Mouse (Mus musculus) stomach, embryonic 16.5 days (tissue): ENCODE measurements at regions not wholly inside any gene's neighbourhood (a gene's known extent, or its start where the extent isn't known, plus 50 kb on each side); places are given as distances from the start of the nearest gene placed in this dataset.

Experiments used
- ATAC-seq: fragments of 200-750 bp; cut with Nextera tagmentation; 2 replicates; pipeline ENCODE4 v1.8.0; 2017; ENCODE audit warnings: moderate number of reproducible peaks, moderate TSS enrichment; ENCODE audit not compliant: insufficient read depth, low FRiP score
- H3K27ac ChIP-seq: fragments of 300-500 bp; sonication (generic); 2 replicates; pipeline ENCODE4 v1.5.1; 2014; ENCODE audit warnings: low read length
- H3K27me3 ChIP-seq: fragments of 300-500 bp; sonication (generic); 2 replicates; pipeline ENCODE4 v1.6.1; 2014; ENCODE audit warnings: low read length, control low read depth, mixed read lengths; ENCODE audit not compliant: control insufficient read depth, insufficient read depth
- H3K36me3 ChIP-seq: fragments of 300-500 bp; sonication (generic); 2 replicates; pipeline ENCODE4 v1.6.1; 2014; ENCODE audit warnings: low read length; ENCODE audit not compliant: control insufficient read depth, insufficient read depth
- H3K4me1 ChIP-seq: fragments of 300-500 bp; sonication (generic); 2 replicates; pipeline ENCODE4 v1.6.1; 2014; ENCODE audit warnings: low read length, control low read depth, mixed read lengths; ENCODE audit not compliant: control insufficient read depth, insufficient read depth
- H3K4me2 ChIP-seq: fragments of 300-500 bp; sonication (generic); 2 replicates; pipeline ENCODE4 v1.6.1; 2014; ENCODE audit warnings: low read depth, low read length, mixed read lengths
- H3K4me3 ChIP-seq: fragments of 300-500 bp; sonication (generic); replicated peaks from 2 replicates; pipeline ENCODE4 v1.5.1; 2014; ENCODE audit warnings: mild to moderate bottlenecking, low read length
- H3K9ac ChIP-seq: fragments of 300-500 bp; sonication (generic); 2 replicates; pipeline ENCODE4 v1.6.1; 2014; ENCODE audit warnings: low read length
- H3K9me3 ChIP-seq: fragments of 300-500 bp; sonication (generic); replicated peaks from 2 replicates; pipeline ENCODE4 v1.6.1; 2016; ENCODE audit warnings: low read length, control low read depth; ENCODE audit not compliant: control insufficient read depth
- WGBS: fragments of 180-500 bp; shearing (Covaris S2); extraction: QIAGEN DNeasy Blood & Tissue Kit; methylation state at CpG from one replicate; pipeline ENCODE4 v1.1.7; 2014; 5-methylcytosine and 5-hydroxymethylcytosine counted together

DNA sequence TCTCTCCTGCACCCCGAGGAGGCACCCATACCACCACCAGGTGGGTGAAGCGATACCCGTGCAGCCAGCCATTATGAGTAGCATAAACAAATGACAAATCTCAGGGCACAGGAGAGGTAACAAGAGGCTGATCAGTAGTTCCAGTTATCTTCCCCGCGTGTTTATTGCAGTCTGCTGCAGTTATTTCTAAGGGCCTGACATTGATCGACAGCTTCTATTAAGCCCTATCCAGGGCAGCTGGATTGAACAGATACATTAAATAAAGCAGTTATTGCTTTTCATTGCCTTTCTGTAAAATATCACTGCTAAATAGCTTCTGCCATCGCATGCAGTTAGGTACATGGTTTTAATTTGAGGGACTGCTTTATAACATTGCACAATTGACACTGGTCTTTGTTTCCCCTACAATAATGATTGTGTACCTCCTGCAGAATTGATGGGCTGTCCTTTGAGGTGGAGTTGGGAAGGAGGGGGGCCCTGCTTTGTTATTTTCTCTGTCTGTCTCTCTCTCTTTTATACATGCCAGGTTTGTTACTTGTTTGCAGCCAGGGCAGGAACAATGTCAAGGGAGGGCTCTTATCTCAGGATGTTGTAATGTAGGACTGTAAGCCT is 245.0 kb downstream of the Gpat3 start:
- Histone ChIP-seq H3K4me3 (no peak overlapping the region), H3K9ac (no peak overlapping the region), H3K4me2 (no peak overlapping the region), H3K27me3 (no peaks in the 10 kb centered on the region), H3K4me1 (no peaks in the 10 kb centered on the region), H3K27ac (no peak overlapping the region), H3K9me3 (no peaks in the 10 kb centered on the region), H3K36me3 (no peaks in the 10 kb centered on the region)
- WGBS, result 61% methylated on average over 7 of the region's 7 CpGs
- no peak for ATAC-seq

DNA sequence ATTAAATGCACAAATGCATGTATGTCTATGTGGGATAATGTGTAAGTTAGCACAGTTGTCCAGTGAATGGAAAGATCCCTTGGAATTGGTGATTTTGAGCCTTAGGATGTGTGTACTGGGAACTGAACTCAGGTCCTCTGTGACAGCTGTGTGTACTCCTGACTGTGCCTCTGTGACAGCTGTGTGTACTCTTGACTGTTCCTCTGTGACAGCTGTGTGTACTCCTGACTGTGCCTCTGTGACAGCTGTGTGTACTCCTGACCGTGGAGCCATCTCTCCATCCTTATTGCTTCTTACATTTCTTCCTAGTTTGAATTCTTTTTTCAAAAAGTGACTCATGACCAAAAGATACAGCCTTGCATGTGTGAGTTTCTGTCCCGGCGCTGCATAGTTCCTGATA is 239.7 kb downstream of the Gpat3 start:
- no peak for ATAC-seq
- no peak overlapping the region for H3K9ac ChIP-seq
- H3K36me3 ChIP-seq, result no peaks in the 10 kb centered on the region
- H3K9me3 ChIP-seq, result no peaks in the 10 kb centered on the region
- no peaks in the 10 kb centered on the region for H3K4me1 ChIP-seq
- no peak overlapping the region for H3K27ac ChIP-seq
- H3K4me3 ChIP-seq, result no peak overlapping the region
- H3K27me3 ChIP-seq, result no peaks in the 10 kb centered on the region
- no peak overlapping the region for H3K4me2 ChIP-seq
- WGBS, result 58% methylated on average over 3 of the region's 3 CpGs

GRCm38 (mm10) chr5:101082611-101083010 is 237.1 kb downstream of the Gpat3 start:
- Histone ChIP-seq H3K27ac (no peak overlapping the region), H3K4me1 (no peaks in the 10 kb centered on the region), H3K4me3 (no peak overlapping the region), H3K27me3 (no peaks in the 10 kb centered on the region), H3K4me2 (no peak overlapping the region), H3K36me3 (no peaks in the 10 kb centered on the region), H3K9me3 (no peaks in the 10 kb centered on the region), H3K9ac (no peak overlapping the region)
- ATAC-seq, result no peak
- 86% methylated on average over 20 of the region's 20 CpGs for WGBS

GRCm38 (mm10) chr5:101064308-101064707 is 218.8 kb downstream of the Gpat3 start:
- H3K36me3 ChIP-seq, result no peaks in the 10 kb centered on the region
- H3K27ac ChIP-seq, result no peak overlapping the region
- no peak overlapping the region for H3K4me2 ChIP-seq
- H3K4me3 ChIP-seq, result no peak overlapping the region
- no peak overlapping the region for H3K9ac ChIP-seq
- ATAC-seq, result no peak
- no peaks in the 10 kb centered on the region for H3K4me1 ChIP-seq
- 84% methylated on average over 3 of the region's 3 CpGs for WGBS
- H3K27me3 ChIP-seq, result no peaks in the 10 kb centered on the region
- H3K9me3 ChIP-seq, result no peaks in the 10 kb centered on the region

GRCm38 (mm10) chr5:101063254-101063653 is 217.7 kb downstream of the Gpat3 start:
- Histone ChIP-seq H3K4me1 (no peaks in the 10 kb centered on the region), H3K9ac (no peak overlapping the region), H3K4me3 (no peak overlapping the region), H3K27ac (no peak overlapping the region), H3K36me3 (no peaks in the 10 kb centered on the region), H3K9me3 (no peaks in the 10 kb centered on the region), H3K27me3 (no peaks in the 10 kb centered on the region), H3K4me2 (no peak overlapping the region)
- 88% methylated on average over 4 of the region's 4 CpGs for WGBS
- no peak for ATAC-seq

DNA sequence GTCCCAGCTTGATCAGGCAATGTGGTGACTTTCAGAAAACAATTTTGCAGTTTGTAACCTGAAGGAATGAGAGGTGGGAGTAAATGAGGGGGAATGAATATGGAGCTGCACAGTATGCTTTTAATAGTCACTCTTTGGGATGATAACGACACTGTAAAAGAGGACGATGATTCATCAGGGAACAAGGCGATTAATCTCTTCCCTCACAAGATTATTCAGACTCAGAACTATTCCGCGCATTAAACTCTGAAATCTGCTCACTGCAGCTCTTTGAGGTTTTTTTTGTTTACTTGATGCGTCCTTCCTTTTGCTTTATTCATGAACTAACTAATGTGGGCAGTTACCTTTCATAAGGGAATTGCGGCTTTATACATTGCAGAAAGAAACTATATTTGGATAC is 206.1 kb downstream of the Gpat3 start:
- no peak for ATAC-seq
- Histone ChIP-seq H3K4me2 (no peak overlapping the region), H3K36me3 (no peaks in the 10 kb centered on the region), H3K9ac (no peak overlapping the region), H3K27ac (no peak overlapping the region), H3K27me3 (no peaks in the 10 kb centered on the region), H3K9me3 (no peaks in the 10 kb centered on the region), H3K4me1 (no peaks in the 10 kb centered on the region), H3K4me3 (no peak overlapping the region)
- WGBS, result 80% methylated on average over 7 of the region's 7 CpGs

DNA sequence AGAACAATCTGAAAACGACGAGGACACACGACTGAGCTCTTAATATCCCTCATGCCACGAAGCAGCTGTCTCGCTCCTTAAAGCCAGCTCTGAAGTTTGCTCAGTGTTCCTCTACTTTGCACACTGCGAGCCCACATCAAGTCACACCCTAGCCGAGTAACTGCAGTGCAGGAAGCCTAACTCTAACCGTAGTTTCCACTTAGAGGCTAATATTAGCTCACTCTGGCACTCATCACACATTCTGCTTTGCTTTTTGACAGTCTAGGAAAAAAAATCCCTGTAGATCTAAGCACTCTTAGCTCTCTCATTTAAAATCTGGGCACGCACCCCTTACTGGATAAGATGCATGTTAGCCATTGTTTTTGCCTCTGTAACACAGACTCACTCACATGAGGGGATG is 195.0 kb downstream of the Gpat3 start:
- H3K4me1 ChIP-seq, result no peaks in the 10 kb centered on the region

GRCm38 (mm10) chr5:101032968-101033367 is 187.5 kb downstream of the Gpat3 start:
- 54% methylated on average over 16 of the region's 16 CpGs for WGBS
- H3K36me3 ChIP-seq, result no peaks in the 10 kb centered on the region
- H3K9me3 ChIP-seq, result no peaks in the 10 kb centered on the region
- no peak overlapping the region for H3K9ac ChIP-seq
- no peak for ATAC-seq
- no peaks in the 10 kb centered on the region for H3K4me1 ChIP-seq
- H3K4me3 ChIP-seq, result no peak overlapping the region
- no peak overlapping the region for H3K27ac ChIP-seq
- no peak overlapping the region for H3K4me2 ChIP-seq
- no peaks in the 10 kb centered on the region for H3K27me3 ChIP-seq

More for the DNA sequence above, 195.0 kb downstream of the Gpat3 start:
- no peak for ATAC-seq
- H3K4me3 ChIP-seq, result no peak overlapping the region
- H3K27ac ChIP-seq, result no peak overlapping the region
- H3K36me3 ChIP-seq, result no peaks in the 10 kb centered on the region
- no peaks in the 10 kb centered on the region for H3K27me3 ChIP-seq
- H3K9ac ChIP-seq, result no peak overlapping the region
- 53% methylated on average over 9 of the region's 9 CpGs for WGBS
- no peak overlapping the region for H3K4me2 ChIP-seq
- no peaks in the 10 kb centered on the region for H3K9me3 ChIP-seq

DNA sequence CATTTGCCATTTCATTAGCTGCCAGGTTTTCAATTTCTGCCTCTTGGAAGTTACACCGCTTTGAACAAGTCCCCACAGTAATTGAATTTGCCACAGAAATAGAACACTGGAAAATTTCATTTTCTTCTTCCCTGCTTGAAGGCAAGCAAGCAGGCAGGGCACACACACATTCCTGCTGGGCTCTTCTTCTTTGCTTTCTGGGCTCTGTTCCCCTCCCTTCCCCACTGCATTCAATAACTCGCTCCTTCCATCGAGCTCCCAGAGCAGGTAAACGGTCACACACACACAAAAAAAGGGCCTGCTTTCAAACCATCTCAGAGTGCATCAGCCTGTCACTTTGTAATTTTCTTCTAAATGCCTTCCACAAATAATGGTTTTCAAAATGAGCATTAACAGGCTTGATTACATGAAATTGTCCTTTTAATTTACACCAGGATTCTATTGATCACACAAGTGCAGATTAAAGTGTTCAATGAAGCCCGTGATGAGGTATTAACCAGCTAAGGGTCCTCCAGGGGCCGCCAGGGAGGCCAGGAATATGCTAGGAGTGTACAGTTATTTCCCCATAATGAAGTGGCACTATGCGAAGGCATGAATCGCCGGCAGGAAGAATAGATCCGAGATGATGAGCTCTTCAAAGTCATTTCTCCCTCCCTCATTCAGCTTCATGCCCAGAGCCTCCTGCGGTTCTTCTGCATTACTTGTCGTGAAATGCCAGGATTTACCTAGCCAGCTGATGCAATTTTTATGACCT is 186.8 kb downstream of the Gpat3 start:
- no peak overlapping the region for H3K4me3 ChIP-seq
- ATAC-seq, result no peak
- H3K27me3 ChIP-seq, result no peaks in the 10 kb centered on the region
- no peak overlapping the region for H3K27ac ChIP-seq
- no peak overlapping the region for H3K9ac ChIP-seq
- H3K4me1 ChIP-seq, result no peaks in the 10 kb centered on the region
- no peaks in the 10 kb centered on the region for H3K9me3 ChIP-seq
- WGBS, result 67% methylated on average over 12 of the region's 12 CpGs
- H3K36me3 ChIP-seq, result no peaks in the 10 kb centered on the region
- no peak overlapping the region for H3K4me2 ChIP-seq
